In the genomic region with DNA sequence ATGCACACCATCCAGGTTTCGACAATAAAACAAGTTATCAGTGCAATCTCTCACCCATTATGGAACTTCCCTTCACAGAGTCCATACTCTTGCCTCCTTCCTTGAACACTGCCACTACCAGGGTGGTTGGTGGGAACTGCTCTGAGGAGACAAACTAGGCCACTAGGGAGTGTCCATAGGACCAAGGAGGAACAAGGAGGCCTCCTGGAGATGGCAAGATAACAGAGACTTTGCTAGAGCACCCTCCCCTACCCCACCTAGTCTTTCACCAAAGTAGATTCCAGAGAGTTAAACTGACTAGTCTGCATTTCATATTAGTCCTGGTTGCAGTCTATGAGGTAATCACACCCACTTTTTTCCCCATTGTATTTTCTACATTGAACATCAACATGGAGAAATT, we compare ENCODE assay signal across 22 mouse cellular contexts. TPM values are rescaled to one million over a fixed set of nuclear protein-coding genes. Genes with fewer than 3 reads are reported as not detected.
DNase-seq lines count a peak whose midpoint lies in the region; ATAC-seq and TF ChIP-seq lines count a peak whose summit lies in the region.
"Had no signal": no experiment of that assay in that cellular context is flagged by ENCODE, and none has a peak within 500 bp of the region (broad histone marks: within the 10 kb centered on the region; RNA-seq: fewer than 3 reads in every experiment).

No protein-coding gene starts in this region.

- H3K36me3 ChIP-seq in heart, postnatal 0 days (replicated peaks; ENCODE audit: control insufficient read depth, insufficient read depth, low read length): no peaks in the 10 kb centered on the region
- no peaks in the 10 kb centered on the region for H3K36me3 ChIP-seq in testis, adult 2 months (ENCODE audit: control insufficient read depth, insufficient read depth, low read length)
- no peaks in the 10 kb centered on the region for H3K36me3 ChIP-seq in liver, embryonic 13.5 days
- H3K36me3 ChIP-seq in forebrain, embryonic 16.5 days (ENCODE audit: control insufficient read depth, insufficient read depth): no peaks in the 10 kb centered on the region
- H3K36me3 ChIP-seq: embryonic facial prominence, embryonic 12.5 days; forebrain, embryonic 15.5 days; heart, embryonic 13.5 days; hindbrain, embryonic 15.5 days; limb, embryonic 10.5 days had no signal

- no peak overlapping the region for H3K9ac ChIP-seq in heart, postnatal 0 days (replicated peaks; ENCODE audit: low read depth, low read length)
- peak overlapping the region; percentile 29; the same call in 1 of the 2 replicates for H3K9ac ChIP-seq in liver, embryonic 13.5 days
- H3K9ac ChIP-seq in forebrain, embryonic 16.5 days (replicated peaks; ENCODE audit: low read depth, low read length): no peak overlapping the region
- H3K9ac ChIP-seq: embryonic facial prominence, embryonic 12.5 days; forebrain, embryonic 15.5 days; heart, embryonic 13.5 days; hindbrain, embryonic 15.5 days had no signal

- H3K27ac ChIP-seq in heart, postnatal 0 days (ENCODE audit: low read depth): no peak overlapping the region
- H3K27ac ChIP-seq in testis, adult 2 months (ENCODE audit: control insufficient read depth, insufficient read depth, low read depth, low read length): no peak overlapping the region
- H3K27ac ChIP-seq in liver, embryonic 13.5 days: no peak overlapping the region
- no peak overlapping the region for H3K27ac ChIP-seq in forebrain, embryonic 16.5 days (ENCODE audit: low read length)
- H3K27ac ChIP-seq: embryonic facial prominence, embryonic 12.5 days; forebrain, embryonic 15.5 days; heart, embryonic 13.5 days; hindbrain, embryonic 15.5 days; left cerebral cortex, adult 2 months; limb, embryonic 10.5 days had no signal

- no peak for DNase-seq in heart, postnatal 0 days (ENCODE audit: low spot score)
- DNase-seq in heart, adult 8-10 months (ENCODE audit: low spot score): no peak
- DNase-seq in testis, postnatal 10 days (ENCODE audit: low spot score): no peak
- DNase-seq in liver, embryonic 13.5 days: no peak
- DNase-seq: adrenal gland, adult 2 months; heart, postnatal 4 days; kidney, adult 18-20 months; kidney, postnatal 25 days; layer of hippocampus, adult 9-11 months; lung, adult 2 months; right cerebral cortex, postnatal 4 days had no signal

- no peak for TF ChIP-seq EP300 in heart, postnatal 0 days (IDR thresholded peaks at IDR 0.05; ENCODE audit: low read depth)

- peaks cover 17% of the 10 kb centered on the region; the same call in 1 of the 2 replicates for H3K4me1 ChIP-seq in heart, postnatal 0 days (ENCODE audit: control insufficient read depth, insufficient read depth)
- H3K4me1 ChIP-seq in testis, adult 2 months (ENCODE audit: control insufficient read depth, insufficient read depth, low read length): peaks cover 5% of the 10 kb centered on the region
- H3K4me1 ChIP-seq in liver, embryonic 13.5 days (replicated peaks): peaks cover 31% of the 10 kb centered on the region
- peaks cover 10% of the 10 kb centered on the region for H3K4me1 ChIP-seq in forebrain, embryonic 16.5 days (replicated peaks; ENCODE audit: control insufficient read depth, insufficient read depth, low read length)

- no peak for TF ChIP-seq POLR2A in testis, adult 2 months (IDR thresholded peaks at IDR 0.05; ENCODE audit: control insufficient read depth, low read depth, low read length)

- H3K27me3 ChIP-seq in heart, postnatal 0 days (ENCODE audit: control insufficient read depth, insufficient read depth, low read length): no peaks in the 10 kb centered on the region
- no peaks in the 10 kb centered on the region for H3K27me3 ChIP-seq in testis, adult 2 months (ENCODE audit: control insufficient read depth, insufficient read depth, low read length)
- H3K27me3 ChIP-seq in liver, embryonic 13.5 days: peaks cover 35% of the 10 kb centered on the region
- no peaks in the 10 kb centered on the region for H3K27me3 ChIP-seq in forebrain, embryonic 16.5 days (replicated peaks; ENCODE audit: control insufficient read depth, insufficient read depth, low read length)
- H3K27me3 ChIP-seq: hindbrain, embryonic 15.5 days had no signal

- H3K4me3 ChIP-seq in heart, postnatal 0 days (ENCODE audit: low read depth, low read length): no peak overlapping the region
- peak overlapping the region; percentile 80 for H3K4me3 ChIP-seq in testis, adult 2 months (ENCODE audit: control insufficient read depth, low read depth, low read length)
- H3K4me3 ChIP-seq in liver, embryonic 13.5 days (replicated peaks): peak overlapping the region; percentile 67
- H3K4me3 ChIP-seq in forebrain, embryonic 16.5 days (replicated peaks; ENCODE audit: low read length): no peak overlapping the region
- H3K4me3 ChIP-seq: embryonic facial prominence, embryonic 12.5 days; forebrain, embryonic 15.5 days; heart, embryonic 13.5 days; hindbrain, embryonic 15.5 days; left cerebral cortex, adult 2 months; limb, embryonic 10.5 days had no signal

- peak overlapping the region; percentile 2; the same call in 1 of the 2 replicates for H3K4me2 ChIP-seq in heart, postnatal 0 days (ENCODE audit: low read depth, low read length)
- peak overlapping the region; percentile 93 for H3K4me2 ChIP-seq in liver, embryonic 13.5 days
- H3K4me2 ChIP-seq in forebrain, embryonic 16.5 days (ENCODE audit: low read length): no peak overlapping the region
- H3K4me2 ChIP-seq: embryonic facial prominence, embryonic 12.5 days; forebrain, embryonic 15.5 days; heart, embryonic 13.5 days; hindbrain, embryonic 15.5 days; midbrain, embryonic 11.5 days had no signal

- 73% methylated on average over 1 of the region's 1 CpGs for WGBS in heart, postnatal 0 days
- 55% methylated on average over 1 of the region's 1 CpGs for WGBS in liver, embryonic 13.5 days (ENCODE audit: insufficient replicate concordance)
- WGBS in forebrain, embryonic 16.5 days: 93% methylated on average over 1 of the region's 1 CpGs

- H3K9me3 ChIP-seq in heart, postnatal 0 days (replicated peaks; ENCODE audit: control insufficient read depth, low read length): no peaks in the 10 kb centered on the region
- H3K9me3 ChIP-seq in liver, embryonic 13.5 days (replicated peaks): no peaks in the 10 kb centered on the region
- no peaks in the 10 kb centered on the region for H3K9me3 ChIP-seq in forebrain, embryonic 16.5 days (ENCODE audit: control insufficient read depth, low read length)
- H3K9me3 ChIP-seq: embryonic facial prominence, embryonic 12.5 days; forebrain, embryonic 15.5 days; heart, embryonic 13.5 days; hindbrain, embryonic 15.5 days; limb, embryonic 10.5 days had no signal

- TF ChIP-seq CTCF in heart, postnatal 0 days (IDR thresholded peaks at IDR 0.05; ENCODE audit: low read depth): no peak
- no peak for TF ChIP-seq CTCF in testis, adult 2 months (IDR thresholded peaks at IDR 0.05; ENCODE audit: control insufficient read depth, insufficient read depth, insufficient replicate concordance, low read depth, low read length)

- no peak for ATAC-seq in heart, postnatal 0 days (ENCODE audit: insufficient read depth, low read depth)
- no peak for ATAC-seq in liver, embryonic 13.5 days (ENCODE audit: low read depth)
- no peak for ATAC-seq in forebrain, embryonic 16.5 days
- ATAC-seq in inflammation-experienced regulatory T-cells, adult 6 months: no peak
- ATAC-seq: forebrain, embryonic 15.5 days had no signal

RNA-seq across cellular contexts. Expression of a gene that starts 2.4 kb away (rescaled TPM):
- 114 and 121 TPM in 2 replicates for total RNA-seq in heart, postnatal 0 days (2014; rRNA removed; ENCODE audit: low replicate concordance)
- 112 and 115 TPM in 2 replicates for polyA plus RNA-seq in heart, postnatal 0 days (2015; fragmentation: Nextera tagmentation; extraction: Ambion mirVana)
- total RNA-seq in heart, adult 8-10 months (2022): 100 to 1,000 TPM; 341 to 454 (median 381) TPM
- polyA plus RNA-seq in testis, adult 2 months (2012; rRNA removed): 315 and 324 TPM in 2 replicates
- polyA plus RNA-seq in liver, embryonic 13.5 days (2015; fragmentation: Nextera tagmentation; extraction: Ambion mirVana): 71.1 and 73.4 TPM in 2 replicates
- polyA plus RNA-seq in forebrain, embryonic 16.5 days (2015; fragmentation: Nextera tagmentation; extraction: Ambion mirVana): 16.1 and 18.5 TPM in 2 replicates
- 1 to 10 TPM in 1 of 3 experiments, under 1 TPM in 2; 0.54 to 1.8 (median 0.91) TPM for polyA plus RNA-seq in inflammation-experienced regulatory T-cells, adult 6 months (2017; shearing (Covaris generic))

RNA-seq across cellular contexts. Expression of a gene that starts 39.2 kb away (rescaled TPM):
- total RNA-seq in heart, postnatal 0 days (2014; rRNA removed; ENCODE audit: low replicate concordance): 37.2 and 38.1 TPM in 2 replicates
- 11.1 and 11.8 TPM in 2 replicates for polyA plus RNA-seq in heart, postnatal 0 days (2015; fragmentation: Nextera tagmentation; extraction: Ambion mirVana)
- 10 to 100 TPM; 17.5 to 22.1 (median 20.3) TPM for total RNA-seq in heart, adult 8-10 months (2022)
- 2.6 and 3.3 TPM in 2 replicates for polyA plus RNA-seq in testis, adult 2 months (2012; rRNA removed)
- polyA plus RNA-seq in liver, embryonic 13.5 days (2015; fragmentation: Nextera tagmentation; extraction: Ambion mirVana): 8.9 and 9.0 TPM in 2 replicates
- polyA plus RNA-seq in forebrain, embryonic 16.5 days (2015; fragmentation: Nextera tagmentation; extraction: Ambion mirVana): 18.3 and 19.4 TPM in 2 replicates
- polyA plus RNA-seq in inflammation-experienced regulatory T-cells, adult 6 months (2017; shearing (Covaris generic)): 1 to 10 TPM; 5.7 to 9.7 (median 7.0) TPM

RNA-seq across cellular contexts. Expression of a gene that starts 58.3 kb away (rescaled TPM):
- not detected in 2 replicates for total RNA-seq in heart, postnatal 0 days (2014; rRNA removed; ENCODE audit: low replicate concordance)
- polyA plus RNA-seq in heart, postnatal 0 days (2015; fragmentation: Nextera tagmentation; extraction: Ambion mirVana): 0.25 and 0.40 TPM in 2 replicates
- total RNA-seq in heart, adult 8-10 months (2022): not detected
- polyA plus RNA-seq in testis, adult 2 months (2012; rRNA removed): 0.11 TPM in 1 of 2 replicates, not detected in the other
- 35.9 and 37.5 TPM in 2 replicates for polyA plus RNA-seq in liver, embryonic 13.5 days (2015; fragmentation: Nextera tagmentation; extraction: Ambion mirVana)
- polyA plus RNA-seq in forebrain, embryonic 16.5 days (2015; fragmentation: Nextera tagmentation; extraction: Ambion mirVana): 1.3 and 2.0 TPM in 2 replicates
- not detected for polyA plus RNA-seq in inflammation-experienced regulatory T-cells, adult 6 months (2017; shearing (Covaris generic))
- total RNA-seq: heart, postnatal 4 days; left cerebral cortex, adult 2 months had no signal
- polyA plus RNA-seq: erythroblast, embryonic 14.5 days had no signal

Comparison
In these comparisons a context has a peak if more than half of its experiments do, and no peak if none do; other contexts are left out.
1. H3K4me3 ChIP-seq: peak in testis, adult 2 months (single experiment) and liver, embryonic 13.5 days (single experiment); none in heart, postnatal 0 days (single experiment) and forebrain, embryonic 16.5 days (single experiment).
2. RNA of a gene that starts 58.3 kb away (polyA plus RNA-seq): 35.9 to 37.5 TPM in liver, embryonic 13.5 days; 1.3 to 2.0 TPM in forebrain, embryonic 16.5 days, 0.25 to 0.40 TPM in heart, postnatal 0 days, 0.11 TPM in testis, adult 2 months and not detected in inflammation-experienced regulatory T-cells, adult 6 months; every median in the first group is over 10 times any median in the second.